Mouse (Mus musculus) forebrain, embryonic 11.5 days (tissue): ENCODE data around the gene Hoxb2. TPM values are rescaled to one million over a fixed set of nuclear protein-coding genes. Genes with fewer than 3 reads are reported as not detected.

Experiments
- microRNA counts: library from miRNA; unstranded; fragments of <30 nt; microRNA quantifications from one replicate; lab custom pipeline; 2015
- microRNA-seq: library from miRNA; unstranded; fragments of <30 nt; microRNA quantifications from one replicate; pipeline ENCODE4, GENCODE M21; 2016; ENCODE audit not compliant: insufficient number of aligned reads
- polyA plus RNA-seq: library from polyadenylated mRNA; unstranded; fragments of >200 nt; fragmentation: Nextera tagmentation; extraction: Ambion mirVana; gene quantifications from 2 replicates; pipeline ENCODE4 v1.2.1, GENCODE M21; 2014

The Hoxb2 gene
- polyA plus RNA-seq, 1 experiment from 2014 or later = not detected

MicroRNA genes within 50 kb of the gene (microRNA counts, 519-probe panel; counts per million panel counts)
- 31.2 counts per million for microRNA mmu-miR-10a (lab: Ali Mortazavi, UCI)

Small RNAs within 50 kb of the gene (microRNA-seq; reads per million reads assigned to microRNA genes)
- gene Mir10a = 130 reads per million, percentile 37 among the genes with 10 or more reads in this experiment

Other genes with a start within 250 kb of the Hoxb2 start
- not detected in 2 replicates for gene Calcoco2, start 238.6 kb upstream of the Hoxb2 start, polyA plus RNA-seq
- gene Ttll6, start 216.7 kb upstream of the Hoxb2 start, polyA plus RNA-seq = not detected in 2 replicates
- not detected in 2 replicates for gene Hoxb13, start 156.2 kb upstream of the Hoxb2 start, polyA plus RNA-seq
- not detected in 2 replicates for gene Hoxb9, start 79.1 kb upstream of the Hoxb2 start, polyA plus RNA-seq
- gene Hoxb8, start 68.6 kb upstream of the Hoxb2 start, polyA plus RNA-seq = not detected in 2 replicates
- 0.21 TPM in 1 of 2 replicates, not detected in the other for gene Hoxb7, start 63.9 kb upstream of the Hoxb2 start, polyA plus RNA-seq
- gene Hoxb6, start 58.0 kb upstream of the Hoxb2 start, polyA plus RNA-seq = not detected in 2 replicates
- 0.21 TPM in 1 of 2 replicates, not detected in the other for gene Hoxb5, start 47.2 kb upstream of the Hoxb2 start, polyA plus RNA-seq
- gene Hoxb4, start 32.3 kb upstream of the Hoxb2 start, polyA plus RNA-seq = not detected in 2 replicates
- gene Hoxb3, start 27.2 kb upstream of the Hoxb2 start, polyA plus RNA-seq = not detected in 2 replicates
- gene Hoxb1, start 15.2 kb downstream of the Hoxb2 start, polyA plus RNA-seq = not detected in 2 replicates
- gene Skap1, start 114.1 kb downstream of the Hoxb2 start, polyA plus RNA-seq = 2.6 and 3.9 TPM in 2 replicates